Mouse (Mus musculus): Measurements from ENCODE around the gene Fam222a.

The Fam222a gene

GRCm38 (mm10) chr5:114571451-114572030 is 3.7 kb downstream of the Fam222a start:
- CTCF ChIA-PET, result interaction anchor here (0.6 to 2.6 kb wide), 18 partner anchors 11 to 599 kb away, joined by 3 to 14 read pairs (median 4); partner anchors contain the start of gene Gltp (in 1 of the 4)
- POLR2A ChIA-PET, result interaction anchor here (0.6 to 3.6 kb wide), 47 partner anchors 10 to 746 kb away, joined by 3 to 33 read pairs (median 4); partner anchors contain the start of genes 2210016L21Rik (in 1 of the 4), Foxn4 (in 1 of the 4), Mlec (in 1 of the 4) and Mmab (in 1 of the 4)

GRCm38 (mm10) chr5:114572997-114573396 is 5.2 kb downstream of the Fam222a start:
- POLR2A ChIA-PET, result interaction anchor here in 3 of 4 experiments (0.6 to 2.9 kb wide), 12 partner anchors 10 to 879 kb away, joined by 3 to 33 read pairs (median 4); partner anchors contain the start of genes Mmab (in 1 of the 3) and Mvk (in 1 of the 3)
- CTCF ChIA-PET, result interaction anchor here (0.6 to 1.0 kb wide), 6 partner anchors 11 to 105 kb away, joined by 3 to 9 read pairs (median 4); no protein-coding TSS in a partner anchor

DNA sequence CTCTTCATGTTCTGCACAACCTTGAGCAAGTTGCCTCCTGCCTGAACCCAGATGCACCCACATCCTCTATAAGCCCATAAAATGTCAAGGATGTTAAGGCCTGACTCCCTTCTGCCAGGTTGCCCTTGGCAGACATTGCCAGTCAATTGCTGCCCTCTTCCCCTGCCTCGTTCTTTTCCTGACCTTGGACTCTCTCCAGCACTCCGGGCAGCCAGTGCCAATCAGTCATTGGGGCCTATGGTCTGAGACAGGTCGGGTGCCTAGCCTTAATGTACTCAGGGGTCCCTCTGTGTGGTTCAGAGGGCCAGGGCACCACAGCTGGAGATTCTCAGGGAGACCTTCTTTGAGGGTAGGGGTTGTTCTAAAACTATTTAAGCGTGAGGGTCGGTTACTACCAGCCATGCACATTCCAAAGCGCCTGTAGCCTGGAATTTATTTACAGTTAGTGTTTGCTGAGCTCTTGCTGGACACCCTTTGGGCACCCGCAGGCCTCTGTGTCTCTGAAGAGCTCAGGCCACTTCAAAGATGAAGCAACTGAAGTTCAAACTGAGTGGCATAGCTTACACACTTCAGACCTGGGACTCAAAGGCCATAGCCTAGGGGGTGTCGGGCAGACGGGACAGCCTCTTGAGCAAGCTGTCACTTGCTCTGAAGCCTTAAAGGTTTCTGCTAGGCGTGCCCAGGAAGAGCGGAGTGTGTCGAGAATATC is 6.3 kb downstream of the Fam222a start:
- ChIA-PET CTCF (interaction anchor here in 1 of 4 experiments (0.6 kb wide), 1 partner anchor 148 kb away, joined by 3 read pairs; no protein-coding TSS in a partner anchor), POLR2A (interaction anchor here in 2 of 4 experiments (0.8 to 1.5 kb wide), 3 partner anchors 14 to 21 kb away, joined by 3 to 4 read pairs (median 3); no protein-coding TSS in a partner anchor)

DNA sequence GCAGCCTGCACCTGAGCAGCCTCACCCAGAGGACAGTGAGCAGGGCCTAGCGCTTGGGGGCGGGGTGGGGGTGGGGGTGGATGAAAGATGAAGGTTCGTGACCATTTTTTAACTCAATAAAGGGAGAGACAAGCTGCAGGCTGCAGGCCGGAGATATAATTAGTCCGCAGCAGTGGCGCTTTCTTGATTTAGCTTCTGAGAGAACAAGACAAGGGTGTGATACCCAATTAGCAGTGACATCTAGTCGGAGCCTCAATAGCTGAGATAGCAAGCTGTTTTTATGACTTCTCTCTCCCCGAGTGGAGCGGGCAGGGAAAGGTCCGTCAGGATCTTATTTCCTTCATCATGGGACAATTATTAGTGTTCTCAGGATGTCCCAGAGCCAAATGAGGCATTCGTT is 7.2 kb downstream of the Fam222a start:
- ChIA-PET POLR2A (interaction anchor here in 2 of 4 experiments (1.1 to 1.3 kb wide), 2 partner anchors 10 to 14 kb away, joined by 4 to 5 read pairs; no protein-coding TSS in a partner anchor), CTCF (interaction anchor here in 1 of 4 experiments (0.5 kb wide), 2 partner anchors 251 to 593 kb away, joined by 3 to 4 read pairs; no protein-coding TSS in a partner anchor)

GRCm38 (mm10) chr5:114575530-114575929 is 7.7 kb downstream of the Fam222a start:
- POLR2A ChIA-PET, result interaction anchor here in 2 of 4 experiments (0.6 to 1.3 kb wide), 3 partner anchors 10 to 89 kb away, joined by 3 to 5 read pairs (median 4); no protein-coding TSS in a partner anchor
- CTCF ChIA-PET, result no interaction called here

DNA sequence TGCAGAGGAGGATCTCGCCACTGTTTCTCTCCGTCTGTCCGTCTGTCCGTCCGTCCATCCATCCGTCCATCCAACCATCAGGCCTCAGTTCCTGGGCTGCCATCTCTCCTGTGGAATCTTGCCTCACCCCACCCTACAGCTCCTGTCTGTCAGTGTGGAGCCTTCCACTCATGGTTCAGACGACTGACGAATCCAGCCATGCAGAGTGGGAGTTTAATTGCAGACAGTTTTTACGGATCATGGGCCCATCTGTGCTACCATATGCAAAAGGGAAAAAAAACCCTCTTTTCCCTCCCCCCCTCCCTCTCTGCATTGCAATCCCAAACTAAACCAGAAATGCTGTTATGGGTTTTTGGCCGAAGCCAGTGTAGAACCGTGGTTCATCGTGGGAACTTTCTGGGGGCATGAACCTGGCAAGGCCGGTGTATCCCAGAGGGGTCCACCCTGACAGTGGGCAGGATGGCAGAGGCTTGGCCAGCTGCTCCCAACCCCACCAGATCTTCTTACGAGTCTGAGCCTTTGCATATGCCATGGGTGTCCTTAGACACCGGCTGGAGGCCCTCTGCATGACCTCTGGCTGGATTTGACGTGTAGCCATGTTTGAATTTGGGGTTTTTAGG is 8.3 kb downstream of the Fam222a start:
- POLR2A ChIA-PET, result interaction anchor here in 1 of 4 experiments (0.6 kb wide), 1 partner anchor 90 kb away, joined by 3 read pairs; no protein-coding TSS in a partner anchor
- CTCF ChIA-PET, result interaction anchor here in 2 of 4 experiments (0.6 to 1.1 kb wide), 2 partner anchors 92 to 93 kb away, joined by 3 to 10 read pairs; no protein-coding TSS in a partner anchor

DNA sequence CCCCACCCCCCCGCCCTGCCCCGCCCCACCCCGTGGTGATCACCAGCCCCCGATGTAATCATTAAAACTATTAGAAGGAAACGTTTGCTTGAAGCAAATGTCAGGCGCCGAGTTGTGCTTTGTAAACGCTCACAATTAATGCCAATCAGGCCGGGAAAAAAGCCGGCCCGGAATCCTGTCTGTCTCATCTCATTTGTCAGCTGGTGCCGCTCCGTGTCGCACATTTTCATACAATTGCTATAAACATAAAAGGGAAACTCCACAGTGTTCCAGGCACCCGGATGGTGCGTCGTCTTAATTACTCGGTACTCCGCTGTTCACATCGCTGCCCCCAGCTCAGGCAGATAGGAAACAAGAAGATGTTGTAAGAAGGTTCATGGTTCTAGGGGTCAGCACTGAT is 10.5 kb downstream of the Fam222a start:
- CTCF ChIA-PET, result interaction anchor here in 1 of 4 experiments (0.6 to 0.7 kb wide), 2 partner anchors 45 to 111 kb away, joined by 4 to 11 read pairs; no protein-coding TSS in a partner anchor
- POLR2A ChIA-PET, result interaction anchor here in 2 of 4 experiments (0.6 to 1.8 kb wide), 8 partner anchors 9 to 97 kb away, joined by 3 to 8 read pairs (median 4); partner anchors contain the start of gene Fam222a (in 1 of the 2)

GRCm38 (mm10) chr5:114579714-114580357 is 12.0 kb downstream of the Fam222a start:
- CTCF ChIA-PET, result no interaction called here
- POLR2A ChIA-PET, result interaction anchor here in 3 of 4 experiments (0.7 to 1.9 kb wide), 8 partner anchors 8 to 39 kb away, joined by 3 to 8 read pairs (median 4); partner anchors contain the start of gene Fam222a (in 2 of the 3)

DNA sequence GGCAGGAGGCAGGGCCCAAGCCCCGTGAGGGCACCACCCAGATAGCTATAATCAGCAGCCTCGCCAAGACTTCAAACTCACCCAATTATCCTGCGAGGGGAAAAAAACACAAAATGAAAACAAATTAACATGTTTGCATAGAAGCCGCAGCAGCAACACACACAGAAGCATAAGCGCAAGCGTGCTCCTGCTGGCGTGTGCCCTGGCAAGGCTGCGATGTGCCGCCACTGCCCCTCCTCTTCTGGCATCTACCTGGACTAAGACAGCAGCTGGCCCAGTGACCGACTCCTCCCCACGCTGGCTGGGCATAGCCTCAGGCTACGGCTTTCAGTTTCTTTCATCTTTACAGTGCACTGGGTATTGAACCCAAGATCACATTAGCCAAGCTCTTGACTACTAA is 13.7 kb downstream of the Fam222a start:
- ChIA-PET CTCF (interaction anchor here in 3 of 4 experiments (0.6 to 1.9 kb wide), 7 partner anchors 9 to 968 kb away, joined by 3 to 8 read pairs (median 3); no protein-coding TSS in a partner anchor), POLR2A (interaction anchor here in 2 of 4 experiments (0.5 to 1.9 kb wide), 8 partner anchors 10 to 137 kb away, joined by 3 to 10 read pairs (median 4); partner anchors contain the start of genes Fam222a (in 1 of the 2), Mmab (in 1 of the 2) and Mvk (in 1 of the 2))

DNA sequence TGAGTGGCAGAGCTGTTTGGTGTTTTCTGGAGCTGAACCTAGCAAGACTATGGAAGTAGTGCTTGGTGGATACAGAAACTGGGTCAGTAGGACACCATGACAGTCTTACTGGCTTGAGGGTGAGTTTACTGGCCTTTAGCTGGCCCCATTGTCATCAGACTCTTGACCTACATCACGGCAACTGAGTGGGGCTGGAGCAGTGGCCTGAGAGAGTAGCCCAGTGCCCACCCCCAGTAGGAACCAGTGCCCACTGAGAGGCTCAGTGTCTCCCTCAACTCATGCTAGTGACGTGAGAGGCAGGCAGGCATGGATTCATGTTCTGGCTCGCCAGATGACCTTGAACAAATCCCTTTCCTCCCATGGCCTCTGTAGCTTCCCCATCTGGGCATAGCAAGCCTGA is 15.2 kb downstream of the Fam222a start:
- ChIA-PET CTCF (no interaction called here), POLR2A (interaction anchor here in 2 of 4 experiments (0.8 to 1.8 kb wide), 5 partner anchors 10 to 40 kb away, joined by 3 to 10 read pairs (median 3); no protein-coding TSS in a partner anchor)

DNA sequence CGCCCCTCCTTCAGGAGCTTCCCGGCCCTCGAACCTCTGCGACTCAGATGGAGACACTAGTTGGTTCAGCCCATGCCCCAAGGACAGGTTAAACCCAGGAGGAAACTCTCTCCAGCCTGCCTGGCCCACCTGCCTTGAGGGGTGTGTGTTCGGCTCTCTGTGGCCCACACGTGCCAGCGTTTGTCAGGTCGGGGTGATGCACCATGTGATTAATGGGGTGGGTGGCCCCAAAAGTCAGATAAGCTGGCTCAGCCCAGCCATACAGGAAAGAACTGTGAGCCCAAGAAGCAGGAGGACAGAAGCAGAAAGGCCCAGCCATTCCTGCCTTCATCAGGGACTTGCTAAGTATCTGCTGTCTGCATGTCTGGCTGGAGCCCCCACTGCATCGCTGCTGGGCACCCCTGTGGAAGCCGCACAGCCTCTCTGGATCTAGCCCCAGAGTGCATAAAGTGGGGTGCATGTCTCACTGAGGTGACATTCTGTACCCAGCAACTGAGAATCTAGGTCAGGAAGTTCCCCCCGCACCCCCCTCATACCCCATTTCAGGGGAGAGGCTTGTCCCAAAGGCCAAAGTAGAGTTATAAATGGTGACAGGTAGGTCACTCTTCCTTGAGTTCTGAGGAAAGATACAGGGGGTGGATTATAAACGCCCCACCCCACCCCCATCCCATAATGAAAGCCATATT is 15.8 kb downstream of the Fam222a start:
- CTCF ChIA-PET, result no interaction called here
- POLR2A ChIA-PET, result interaction anchor here in 1 of 4 experiments (0.8 to 1.8 kb wide), 3 partner anchors 11 to 40 kb away, joined by 3 to 6 read pairs (median 3); no protein-coding TSS in a partner anchor

- POLR2A ChIA-PET, result interaction anchor here in 2 of 4 experiments (0.6 to 2.3 kb wide), 6 partner anchors 9 to 904 kb away, joined by 3 to 10 read pairs (median 3); no protein-coding TSS in a partner anchor
Observed at GRCm38 (mm10) chr5:114584293-114585104, 16.7 kb downstream of the Fam222a start.

DNA sequence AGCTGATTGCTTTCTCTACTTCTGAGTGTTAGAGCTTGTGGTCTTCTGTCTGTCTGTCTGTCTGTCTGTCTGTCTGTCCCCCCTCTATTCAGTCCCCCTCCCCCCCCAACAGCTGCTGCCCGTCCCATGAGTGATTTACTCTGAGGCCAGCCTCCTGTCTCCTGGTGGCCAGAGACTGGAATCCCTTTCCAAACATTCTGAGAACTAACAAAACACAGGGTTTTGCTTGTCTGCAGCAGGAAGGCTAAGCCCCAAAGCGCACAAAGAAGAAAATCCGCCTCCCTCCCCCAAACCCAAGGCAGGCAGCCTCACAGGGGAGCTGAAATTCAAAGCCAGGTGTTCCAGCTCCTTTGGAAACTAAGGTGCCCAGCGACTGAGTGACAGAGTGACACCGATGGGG is 17.9 kb downstream of the Fam222a start:
- ChIA-PET POLR2A (interaction anchor here in 3 of 4 experiments (0.6 to 2.3 kb wide), 8 partner anchors 11 to 424 kb away, joined by 3 to 10 read pairs (median 4); no protein-coding TSS in a partner anchor), CTCF (interaction anchor here in 2 of 4 experiments (1.1 to 1.2 kb wide), 2 partner anchors 11 to 19 kb away, joined by 3 to 4 read pairs; no protein-coding TSS in a partner anchor)

More at GRCm38 (mm10) chr5:114584293-114585104, 16.7 kb downstream of the Fam222a start:
- CTCF ChIA-PET, result interaction anchor here in 2 of 4 experiments (0.7 to 1.2 kb wide), 2 partner anchors 12 to 1029 kb away, joined by 3 to 4 read pairs; no protein-coding TSS in a partner anchor

- POLR2A ChIA-PET, result interaction anchor here in 3 of 4 experiments (0.7 to 1.6 kb wide), 9 partner anchors 9 to 40 kb away, joined by 3 to 5 read pairs (median 3); no protein-coding TSS in a partner anchor
- CTCF ChIA-PET, result interaction anchor here (0.6 to 1.6 kb wide), 10 partner anchors 9 to 1753 kb away, joined by 3 to 6 read pairs (median 4); no protein-coding TSS in a partner anchor
Observed at GRCm38 (mm10) chr5:114587908-114588307, 20.1 kb downstream of the Fam222a start.

DNA sequence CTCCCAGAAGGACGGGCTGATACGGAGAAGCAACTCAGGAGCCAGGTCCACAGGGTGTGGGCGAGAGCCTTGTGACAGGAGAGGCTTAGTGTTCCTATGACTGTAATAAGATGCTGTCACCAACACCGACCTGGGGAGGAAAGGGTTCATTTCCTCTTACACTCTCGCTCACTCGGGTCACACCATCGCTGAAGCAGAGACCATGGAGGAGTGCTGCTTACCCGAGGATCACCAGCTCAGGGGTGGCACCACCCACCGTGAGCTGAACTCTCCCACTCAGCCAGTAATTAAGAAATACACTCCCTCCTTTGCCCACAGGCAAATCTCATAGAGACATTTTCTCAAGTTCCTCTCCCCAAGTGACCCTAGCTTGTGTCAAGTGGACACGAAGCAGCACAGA is 20.6 kb downstream of the Fam222a start:
- POLR2A ChIA-PET, result interaction anchor here in 2 of 4 experiments (0.9 to 1.7 kb wide), 9 partner anchors 8 to 31 kb away, joined by 3 to 7 read pairs (median 3); no protein-coding TSS in a partner anchor
- CTCF ChIA-PET, result interaction anchor here (0.6 to 1.6 kb wide), 7 partner anchors 16 to 1753 kb away, joined by 3 to 6 read pairs (median 4); no protein-coding TSS in a partner anchor

All from embryonic stem cell, embryonic (primary cell).